Mouse (Mus musculus) megakaryocyte-erythroid progenitor cell, adult 5-6 weeks (primary cell): ENCODE measurements at regions not wholly inside any gene's neighbourhood (a gene's known extent, or its start where the extent isn't known, plus 50 kb on each side); places are given as distances from the start of the nearest gene placed in this dataset.

Source experiments
- ATAC-seq: replicated peaks from 2 replicates; pipeline ENCODE4 v1.8.0; 2016; ENCODE audit warnings: mild to moderate bottlenecking, inconsistent platforms; ENCODE audit not compliant: severe bottlenecking, poor library complexity, low FRiP score, low TSS enrichment

GRCm38 (mm10) chr10:126660024-126660423 is 241.1 kb downstream of the Atp23 start:
- ATAC-seq: no peak

GRCm38 (mm10) chr10:126652693-126653092 is 248.5 kb downstream of the Atp23 start:
- no peak for ATAC-seq

- no peak for ATAC-seq
These were observed 254.6 kb downstream of the Atp23 start for GRCm38 (mm10) chr10:126646587-126646986.

GRCm38 (mm10) chr10:126641792-126642289 is 259.3 kb downstream of the Atp23 start:
- no peak for ATAC-seq

- no peak for ATAC-seq
These were observed 266.4 kb downstream of the Atp23 start for GRCm38 (mm10) chr10:126634731-126635130.

- peak; percentile 47; the same call in 1 of the 2 replicates for ATAC-seq
These were observed 273.1 kb downstream of the Atp23 start for GRCm38 (mm10) chr10:126628057-126628456.

GRCm38 (mm10) chr10:126625466-126625865 is 275.7 kb downstream of the Atp23 start:
- 0 out of 2 replicates have a peak, but pooled peaks have one; percentile 65 for ATAC-seq

- no peak for ATAC-seq
These were observed 280.4 kb downstream of the Atp23 start for GRCm38 (mm10) chr10:126620802-126621201.

- no peak for ATAC-seq
These were observed 281.2 kb downstream of the Atp23 start for GRCm38 (mm10) chr10:126619970-126620369.

- no peak for ATAC-seq
These were observed 288.9 kb downstream of the Atp23 start for GRCm38 (mm10) chr10:126612226-126612625.

- ATAC-seq: no peak
These were observed 290.6 kb downstream of the Atp23 start for GRCm38 (mm10) chr10:126610506-126610905.

- no peak for ATAC-seq
These were observed 301.5 kb downstream of the Atp23 start for GRCm38 (mm10) chr10:126599686-126600085.

GRCm38 (mm10) chr10:126568155-126568554 is 333.0 kb downstream of the Atp23 start:
- ATAC-seq: no peak

GRCm38 (mm10) chr10:126565326-126565725 is 335.8 kb downstream of the Atp23 start:
- no peak for ATAC-seq

GRCm38 (mm10) chr10:126555080-126555479 is 346.1 kb downstream of the Atp23 start:
- no peak for ATAC-seq

GRCm38 (mm10) chr10:126531950-126532349 is 369.2 kb downstream of the Atp23 start:
- ATAC-seq: no peak

- no peak for ATAC-seq
These were observed 369.8 kb downstream of the Atp23 start for GRCm38 (mm10) chr10:126531368-126531767.

- no peak for ATAC-seq
These were observed 372.4 kb downstream of the Atp23 start for GRCm38 (mm10) chr10:126528801-126529200.

- no peak for ATAC-seq
These were observed 375.0 kb downstream of the Atp23 start for GRCm38 (mm10) chr10:126526186-126526585.

GRCm38 (mm10) chr10:126521836-126522815 is 379.0 kb downstream of the Atp23 start:
- no peak for ATAC-seq

GRCm38 (mm10) chr10:126520973-126521372 is 380.2 kb downstream of the Atp23 start:
- ATAC-seq: no peak
